Mouse (Mus musculus) Patski (cell line): Measurements from ENCODE around the gene Gnai1. TPM values are rescaled to one million over a fixed set of nuclear protein-coding genes. Genes with fewer than 3 reads are reported as not detected.
"Not testable (repeated sequence)": the region's sequence is repeated elsewhere in the genome, so short reads cannot be mapped to it uniquely, and the experiment has no call there.

Source experiments
- ATAC-seq: fragments of 100-300 bp; one replicate; pipeline ENCODE4 v1.8.0; 2021
- CTCF ChIA-PET: fragments of 350-600 bp; sonication (Branson Sonifier 250); formaldehyde crosslinking; loops from one replicate; lab custom pipeline; 2022; ENCODE audit warnings: inconsistent platforms; lab: Charles Lee
- POLR2A ChIA-PET: fragments of 350-600 bp; sonication (Branson Sonifier 250); formaldehyde crosslinking; loops from one replicate; lab custom pipeline; 2022; ENCODE audit warnings: antibody characterized with exemption, inconsistent platforms; lab: Charles Lee
- DNase-seq: peaks from one replicate; pipeline ENCODE4 v3.0.0-alpha.2; 2011; ENCODE audit warnings: low read depth, low spot score
- H3K27me3 ChIP-seq: fragments of 371-371 bp; one replicate; pipeline ENCODE4 v1.5.1; 2021
- CTCF ChIP-seq: fragments of 100-300 bp; IDR thresholded peaks from one replicate; pipeline ENCODE4 v1.5.1; 2021
- in situ Hi-C: fragments of 300-500 bp; cut with MboI; formaldehyde crosslinking; loops from 3 replicates; pipeline ENCODE4 v1.11.1; 2018; ENCODE audit warnings: low pct_unique_long_range_greater_than_20kb, mixed read lengths
- polyA plus RNA-seq: library from polyadenylated mRNA; unstranded; gene quantifications from one replicate; pipeline ENCODE4 v1.2.3, GENCODE M21; 2021

The Gnai1 gene
- polyA plus RNA-seq, 1 experiment from 2014 or later, result 32.9 TPM

GRCm38 (mm10) chr5:18342765-18343454 lies 17.2 kb downstream of the Gnai1 start:
- ChIA-PET POLR2A (interaction anchor here (0.5 kb wide), 1 partner anchor 83 kb away, joined by 6 read pairs; no protein-coding TSS in a partner anchor), CTCF (no interaction called here)
- DNase-seq (no peak), ATAC-seq (no peak)
- H3K27me3 ChIP-seq, result no peaks in the 10 kb centered on the region
- TF ChIP-seq CTCF, result no peak
- in situ Hi-C loops, result no loop called here

GRCm38 (mm10) chr5:18341876-18342275 lies 18.3 kb downstream of the Gnai1 start:
- DNase-seq, CTCF ChIA-PET, ATAC-seq, H3K27me3 ChIP-seq, POLR2A ChIA-PET, in situ Hi-C loops: not testable (repeated sequence)

- no peaks in the 10 kb centered on the region for H3K27me3 ChIP-seq
- ATAC-seq, result no peak
- ChIA-PET CTCF (no interaction called here), POLR2A (no interaction called here)
- TF ChIP-seq CTCF, result no peak
- DNase-seq, result no peak
- in situ Hi-C loops, result no loop called here
Observed at GRCm38 (mm10) chr5:18332256-18332655, 27.9 kb downstream of the Gnai1 start.

- no peak for ATAC-seq
- ChIA-PET POLR2A (no interaction called here), CTCF (interaction anchor here (0.7 kb wide), 1 partner anchor 23 kb away, joined by 3 read pairs; no protein-coding TSS in a partner anchor)
- TF ChIP-seq CTCF, result no peak
- H3K27me3 ChIP-seq, result no peaks in the 10 kb centered on the region
- DNase-seq, result no peak
- in situ Hi-C loops, result no loop called here
Observed at GRCm38 (mm10) chr5:18330726-18331125, 29.4 kb downstream of the Gnai1 start.

GRCm38 (mm10) chr5:18326159-18326558 lies 34.0 kb downstream of the Gnai1 start:
- CTCF ChIA-PET, result interaction anchor here (1.0 to 1.3 kb wide), 3 partner anchors 12 to 32 kb away, joined by 3 read pairs; no protein-coding TSS in a partner anchor
- DNase-seq (no peak), ATAC-seq (peak; percentile 88)

DNA sequence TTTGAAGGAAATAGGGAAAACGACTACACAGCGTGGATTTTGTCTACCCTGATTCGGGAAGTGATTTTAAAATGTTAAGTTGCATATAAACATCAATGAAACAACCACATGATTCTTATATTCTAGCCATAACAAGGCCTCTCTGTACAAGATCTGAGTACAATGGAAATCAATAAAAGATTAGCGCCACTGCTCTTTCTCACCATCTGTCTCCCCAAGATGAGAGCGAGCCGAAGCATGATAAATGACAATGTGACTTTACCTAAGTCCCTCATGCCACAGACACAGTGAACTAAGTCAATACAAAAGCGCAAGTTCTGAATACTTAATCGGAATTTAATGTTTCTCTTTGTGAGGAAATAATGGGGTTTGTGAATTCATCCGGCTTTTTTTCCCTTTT lies 36.6 kb downstream of the Gnai1 start:
- CTCF ChIA-PET, result no interaction called here
- POLR2A ChIA-PET, result no interaction called here
- no peaks in the 10 kb centered on the region for H3K27me3 ChIP-seq
- DNase-seq, result no peak
- in situ Hi-C loops, result no loop called here
- TF ChIP-seq CTCF, result no peak
- no peak for ATAC-seq

More at GRCm38 (mm10) chr5:18326159-18326558, 34.0 kb downstream of the Gnai1 start:
- H3K27me3 ChIP-seq, result no peaks in the 10 kb centered on the region
- POLR2A ChIA-PET, result no interaction called here
- no peak for TF ChIP-seq CTCF
- in situ Hi-C loops, result no loop called here

DNA sequence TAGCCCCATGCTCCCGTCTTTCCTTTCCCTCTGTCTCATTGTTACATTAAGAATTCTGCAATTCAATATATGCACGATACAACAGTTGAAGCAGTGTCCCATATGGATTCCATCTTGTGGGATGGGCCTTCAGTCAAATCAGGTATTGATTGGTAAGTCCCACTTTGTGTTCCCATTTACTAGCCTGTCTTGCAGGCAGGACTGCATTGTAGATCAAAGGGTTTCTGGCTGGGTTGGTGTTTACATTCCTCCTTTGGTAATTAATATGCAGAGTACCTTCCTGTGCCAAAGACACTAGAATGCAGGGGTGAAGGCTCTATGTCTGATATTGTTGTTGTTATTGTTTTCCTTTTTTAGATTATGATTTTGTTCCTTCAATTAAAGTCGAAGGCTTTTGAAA lies 38.5 kb downstream of the Gnai1 start:
- DNase-seq (no peak), ATAC-seq (no peak)
- POLR2A ChIA-PET, result no interaction called here
- in situ Hi-C loops, result no loop called here
- no peak for TF ChIP-seq CTCF
- H3K27me3 ChIP-seq, result no peaks in the 10 kb centered on the region
- CTCF ChIA-PET, result no interaction called here

- H3K27me3 ChIP-seq, result no peaks in the 10 kb centered on the region
- CTCF ChIA-PET, result no interaction called here
- TF ChIP-seq CTCF, result no peak
- in situ Hi-C loops, result no loop called here
- ATAC-seq (no peak), DNase-seq (peak; percentile 33)
- POLR2A ChIA-PET, result no interaction called here
Observed at GRCm38 (mm10) chr5:18318846-18319245, 41.3 kb downstream of the Gnai1 start.

GRCm38 (mm10) chr5:18307229-18307804 lies 52.8 kb downstream of the Gnai1 start:
- ChIA-PET POLR2A (interaction anchor here (1.3 kb wide), 1 partner anchor 17 kb away, joined by 5 read pairs; no protein-coding TSS in a partner anchor), CTCF (interaction anchor here (0.7 to 1.2 kb wide), 2 partner anchors 9 to 51 kb away, joined by 3 read pairs; no protein-coding TSS in a partner anchor)

GRCm38 (mm10) chr5:18296584-18296983 lies 63.6 kb downstream of the Gnai1 start:
- ATAC-seq (no peak), DNase-seq (no peak)
- in situ Hi-C loops, result no loop called here
- TF ChIP-seq CTCF, result no peak
- ChIA-PET CTCF (interaction anchor here (1.3 to 2.8 kb wide), 2 partner anchors 9 to 29 kb away, joined by 3 to 10 read pairs; no protein-coding TSS in a partner anchor), POLR2A (interaction anchor here (0.6 kb wide), 1 partner anchor 37 kb away, joined by 3 read pairs; no protein-coding TSS in a partner anchor)
- no peaks in the 10 kb centered on the region for H3K27me3 ChIP-seq

More at GRCm38 (mm10) chr5:18307229-18307804, 52.8 kb downstream of the Gnai1 start:
- DNase-seq (no peak), ATAC-seq (peak; percentile 74)
- H3K27me3 ChIP-seq, result no peaks in the 10 kb centered on the region
- no peak for TF ChIP-seq CTCF
- in situ Hi-C loops, result no loop called here

DNA sequence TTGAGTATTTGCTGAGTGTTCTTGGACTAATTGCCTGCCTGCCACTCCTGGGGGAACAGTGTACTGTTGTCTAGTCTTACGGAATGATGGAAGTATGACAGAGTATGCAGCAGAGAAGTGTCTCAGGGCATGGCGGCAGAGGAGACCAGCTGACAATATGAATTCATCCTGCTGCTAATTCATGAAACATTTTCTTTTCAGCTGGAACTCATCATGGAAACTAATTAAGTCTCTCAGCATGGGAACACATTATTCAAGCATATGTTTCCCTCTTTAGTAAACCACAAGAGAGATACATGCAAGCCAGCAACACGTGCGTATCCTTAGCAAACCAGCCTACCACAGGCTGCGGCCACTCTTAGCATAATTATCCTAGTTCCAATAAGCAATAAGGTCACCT lies 67.4 kb downstream of the Gnai1 start:
- in situ Hi-C loops, result no loop called here
- ChIA-PET CTCF (interaction anchor here (1.2 to 3.4 kb wide), 2 partner anchors 11 to 66 kb away, joined by 3 to 12 read pairs; partner anchors contain the start of gene Gnai1), POLR2A (no interaction called here)
- H3K27me3 ChIP-seq, result no peaks in the 10 kb centered on the region
- no peak for TF ChIP-seq CTCF
- ATAC-seq, result no peak
- DNase-seq, result no peak
